Mouse (Mus musculus): ENCODE measurements around the gene Tet3.
"Not testable (repeated sequence)": the region's sequence is repeated elsewhere in the genome, so short reads cannot be mapped to it uniquely, and the experiment has no call there.

The Tet3 gene

GRCm38 (mm10) chr6:83361523-83362248, 97.2 kb downstream of the Tet3 start:
- no peak for DNase-seq

- DNase-seq, result no peak
These were observed 101.4 kb downstream of the Tet3 start for GRCm38 (mm10) chr6:83357436-83357835.

- peak; percentile 85 for DNase-seq
These were observed 102.2 kb downstream of the Tet3 start for GRCm38 (mm10) chr6:83356569-83357138.

GRCm38 (mm10) chr6:83354856-83355781, 103.8 kb downstream of the Tet3 start:
- DNase-seq, result no peak

GRCm38 (mm10) chr6:83352666-83353410, 106.0 kb downstream of the Tet3 start:
- no peak for DNase-seq

GRCm38 (mm10) chr6:83351490-83352160, 107.3 kb downstream of the Tet3 start:
- no peak for DNase-seq

- DNase-seq, result no peak
These were observed 108.0 kb downstream of the Tet3 start for GRCm38 (mm10) chr6:83350851-83351405.

GRCm38 (mm10) chr6:83350172-83350571, 108.7 kb downstream of the Tet3 start:
- DNase-seq, result no peak

GRCm38 (mm10) chr6:83349274-83349958, 109.5 kb downstream of the Tet3 start:
- peak; percentile 96 for DNase-seq

- DNase-seq, result no peak
These were observed 110.0 kb downstream of the Tet3 start, which contains the start of gene Bola3 for GRCm38 (mm10) chr6:83348873-83349272. Gene Bola3 (plus strand): TSS chr6:83349147.

- DNase-seq, result no peak
These were observed 111.0 kb downstream of the Tet3 start for GRCm38 (mm10) chr6:83347916-83348315.

- not testable (repeated sequence) for DNase-seq
These were observed 113.6 kb downstream of the Tet3 start for GRCm38 (mm10) chr6:83345285-83345684.

GRCm38 (mm10) chr6:83342957-83343356, 115.9 kb downstream of the Tet3 start:
- DNase-seq, result no peak

GRCm38 (mm10) chr6:83341387-83341786, 117.5 kb downstream of the Tet3 start:
- no peak for DNase-seq

GRCm38 (mm10) chr6:83327591-83328190, 131.2 kb downstream of the Tet3 start:
- DNase-seq, result no peak

GRCm38 (mm10) chr6:83326761-83327160, 132.1 kb downstream of the Tet3 start:
- DNase-seq, result no peak

GRCm38 (mm10) chr6:83326394-83326736, 132.5 kb downstream of the Tet3 start:
- DNase-seq, result no peak

GRCm38 (mm10) chr6:83325525-83326393, 133.1 kb downstream of the Tet3 start, which contains the start of the genes Mthfd2 and Mob1a:
Gene Mthfd2 (minus strand): TSS chr6:83325908.
Gene Mob1a (plus strand): TSS chr6:83326016.
- peak; percentile 93 for DNase-seq

- DNase-seq, result no peak
These were observed 135.0 kb downstream of the Tet3 start for GRCm38 (mm10) chr6:83323652-83324419.
